Mouse (Mus musculus) duodenum, adult 2 months (tissue): ENCODE measurements around the gene Gm20873. TPM values are rescaled to one million over a fixed set of nuclear protein-coding genes. Genes with fewer than 3 reads are reported as not detected.

Experiments used
- polyA plus RNA-seq: library from polyadenylated mRNA; depleted of rRNA; stranded (reverse); fragments of >200 nt; gene quantifications from 2 replicates; pipeline ENCODE4 v1.2.3, GENCODE M21; 2012; ENCODE audit warnings: low replicate concordance; rRNA removed

Gene Gm20873
- polyA plus RNA-seq, result not detected in 2 replicates

DNA sequence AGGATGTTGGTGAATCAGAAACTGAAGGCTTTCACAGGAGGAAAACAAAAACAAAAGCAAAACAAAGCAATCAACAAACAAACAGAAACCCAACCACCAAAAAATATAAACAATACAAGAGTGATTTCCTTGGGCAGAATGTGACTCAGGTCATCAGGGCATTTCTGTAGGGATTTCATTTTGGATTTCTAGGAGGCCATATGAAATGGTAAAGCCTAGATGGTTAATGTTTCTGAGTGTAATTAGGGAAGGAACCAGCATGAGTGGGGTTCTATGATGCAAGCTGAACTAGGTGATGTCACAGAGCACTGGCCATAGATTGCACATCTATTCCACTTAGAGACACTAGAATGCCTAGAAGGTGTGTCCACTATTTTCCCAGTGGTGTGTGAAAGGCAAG lies at the start of gene Gm20873:
TSS of gene Gm20873 (plus strand) at position 301 of the 400 bp plus-strand sequence.

DNA sequence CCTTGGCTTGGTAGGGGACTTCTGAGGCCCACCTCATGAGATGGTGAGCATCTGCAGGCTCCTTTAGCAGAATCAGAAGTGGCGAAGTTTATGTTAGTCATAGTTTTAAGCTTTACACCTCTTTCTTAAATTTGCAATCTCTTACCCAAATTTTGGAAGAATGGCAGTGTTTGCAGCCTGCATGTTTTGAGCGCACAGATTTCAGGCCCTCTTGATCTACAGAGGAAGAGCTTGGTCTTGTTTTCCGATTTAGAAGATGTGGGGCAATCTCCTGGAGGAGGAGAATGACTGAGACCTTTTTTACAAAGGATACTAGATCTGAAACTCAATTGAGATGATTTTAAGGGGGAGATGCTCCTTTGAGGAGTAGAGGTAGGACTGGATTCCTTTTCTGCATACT lies 29.0 kb upstream of the Gm20873 start, which contains the start of gene Gm21746:
TSS of gene Gm21746 (minus strand) at position 101 of the 400 bp plus-strand sequence.

Other genes with a start within 250 kb of the Gm20873 start
- not detected in 2 replicates for gene Gm21746, start 29.1 kb upstream of the Gm20873 start, polyA plus RNA-seq